Mouse (Mus musculus) right cerebral cortex, adult 18-20 months (tissue): Measurements from ENCODE around the gene Abcb11.

ENCODE experiments used
- DNase-seq: peaks from one replicate; pipeline ENCODE4 v3.0.0; 2022; ENCODE audit warnings: mixed read lengths

The Abcb11 gene

GRCm38 (mm10) chr2:69248221-69248755 is 94.1 kb downstream of the Abcb11 start:
- DNase-seq: no peak

GRCm38 (mm10) chr2:69247081-69247480 is 95.3 kb downstream of the Abcb11 start:
- DNase-seq: no peak

GRCm38 (mm10) chr2:69244924-69245323 is 97.5 kb downstream of the Abcb11 start:
- no peak for DNase-seq

GRCm38 (mm10) chr2:69239315-69239714 is 103.1 kb downstream of the Abcb11 start:
- DNase-seq: no peak

- DNase-seq: no peak
These were observed 107.3 kb downstream of the Abcb11 start for GRCm38 (mm10) chr2:69234976-69235678.

DNA sequence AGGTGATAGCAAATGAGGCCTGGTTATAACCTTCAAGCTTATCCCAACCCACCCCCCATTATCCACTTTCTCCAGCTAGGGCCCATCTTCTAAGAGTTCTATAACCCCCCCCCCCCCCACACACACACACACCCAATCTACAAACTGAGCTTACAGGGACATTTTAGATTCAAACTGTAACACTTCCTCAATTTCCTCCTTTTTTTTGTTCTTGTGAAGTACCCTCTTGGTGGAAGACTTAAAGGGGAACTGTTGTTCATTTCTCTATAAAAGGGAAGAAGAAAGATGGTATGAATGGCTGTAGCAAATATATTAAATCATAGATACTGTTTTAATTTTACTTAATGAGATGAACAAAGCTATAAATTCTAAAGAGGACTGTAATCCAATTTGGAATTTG is 110.3 kb downstream of the Abcb11 start:
- no peak for DNase-seq

GRCm38 (mm10) chr2:69230137-69230536 is 112.3 kb downstream of the Abcb11 start:
- no peak for DNase-seq

DNA sequence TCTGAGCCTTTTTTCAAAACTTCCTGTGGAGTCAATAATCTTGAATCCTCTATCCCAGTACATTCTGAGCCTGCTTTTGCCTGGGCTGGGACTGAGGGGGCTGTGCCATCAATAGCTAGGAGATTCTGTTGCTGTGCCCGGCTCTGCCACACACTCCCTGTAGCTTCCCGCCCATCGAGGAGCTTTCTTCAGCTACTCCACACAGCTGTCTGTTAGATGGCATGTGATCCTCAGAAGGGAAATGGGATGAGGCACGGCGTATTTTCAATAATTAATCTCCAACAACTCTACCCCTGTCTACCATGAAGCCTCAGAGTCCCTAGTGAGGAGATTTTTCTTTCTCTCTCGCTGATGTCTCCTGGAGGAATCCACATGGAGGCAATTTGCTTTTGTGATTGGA is 113.8 kb downstream of the Abcb11 start:
- no peak for DNase-seq

DNA sequence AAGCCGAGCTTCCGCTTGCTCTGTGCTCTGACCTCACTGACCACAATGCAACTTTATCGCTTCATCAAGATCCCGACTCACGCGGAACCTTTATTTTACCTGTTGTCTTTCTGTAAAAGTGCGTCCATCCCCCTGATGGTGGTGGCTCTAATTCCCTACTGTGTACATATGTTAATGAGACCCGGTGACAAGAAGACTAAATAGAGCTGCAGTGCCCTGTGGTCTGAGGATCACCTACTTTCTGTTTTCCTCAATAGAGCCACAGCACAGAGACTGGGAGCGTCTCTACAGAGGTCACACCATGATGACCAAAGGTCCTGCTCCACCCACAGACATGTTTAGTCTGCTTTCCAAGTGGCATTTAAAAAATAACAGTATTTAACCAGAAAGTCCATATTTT is 115.5 kb downstream of the Abcb11 start:
- DNase-seq: no peak

DNA sequence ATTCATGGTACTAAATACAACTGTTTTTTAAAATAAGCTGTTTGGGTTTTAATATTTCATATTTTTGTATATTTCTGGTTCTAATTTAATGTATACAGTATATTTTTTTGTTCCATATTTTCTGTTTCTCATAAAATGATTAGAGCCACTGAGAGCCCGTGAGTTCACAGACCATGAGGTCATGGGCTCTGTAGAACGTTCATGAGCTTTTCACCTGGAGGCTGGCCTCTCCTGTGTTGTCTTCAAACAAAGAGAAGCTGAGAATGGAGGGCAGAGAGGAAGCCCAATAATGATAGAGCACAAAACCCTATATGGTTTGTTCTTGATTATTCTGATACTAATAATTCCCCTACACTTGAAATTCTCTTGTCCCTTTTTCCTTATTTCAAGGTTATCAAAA is 117.7 kb downstream of the Abcb11 start:
- DNase-seq: no peak

GRCm38 (mm10) chr2:69222815-69223214 is 119.6 kb downstream of the Abcb11 start:
- DNase-seq: no peak

DNA sequence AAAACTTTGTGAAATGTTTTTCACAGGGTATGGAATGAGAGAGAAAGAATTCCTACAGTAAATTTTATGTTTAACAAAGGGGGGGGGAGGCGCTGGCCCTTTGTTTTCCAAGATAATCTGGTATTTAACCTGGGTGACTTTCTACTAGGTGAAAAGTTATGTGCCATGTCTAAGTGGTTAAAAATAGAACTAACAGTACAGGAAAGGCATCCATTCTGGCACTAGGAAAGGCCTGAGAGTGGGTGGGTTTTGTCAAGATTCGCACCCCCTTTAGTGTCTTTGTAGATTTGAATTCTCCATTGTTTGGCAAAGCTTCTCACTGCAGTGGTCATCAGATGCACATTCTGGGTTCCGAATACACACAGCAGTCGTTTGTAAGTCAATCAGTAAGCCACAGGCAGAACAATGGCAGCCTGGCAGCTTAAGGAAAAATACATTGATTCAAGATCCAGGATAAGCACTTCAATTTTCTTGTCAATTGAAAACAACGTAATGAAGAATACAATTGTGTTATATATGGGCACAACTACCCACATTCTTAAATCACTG is 120.5 kb downstream of the Abcb11 start:
- DNase-seq: no peak

DNA sequence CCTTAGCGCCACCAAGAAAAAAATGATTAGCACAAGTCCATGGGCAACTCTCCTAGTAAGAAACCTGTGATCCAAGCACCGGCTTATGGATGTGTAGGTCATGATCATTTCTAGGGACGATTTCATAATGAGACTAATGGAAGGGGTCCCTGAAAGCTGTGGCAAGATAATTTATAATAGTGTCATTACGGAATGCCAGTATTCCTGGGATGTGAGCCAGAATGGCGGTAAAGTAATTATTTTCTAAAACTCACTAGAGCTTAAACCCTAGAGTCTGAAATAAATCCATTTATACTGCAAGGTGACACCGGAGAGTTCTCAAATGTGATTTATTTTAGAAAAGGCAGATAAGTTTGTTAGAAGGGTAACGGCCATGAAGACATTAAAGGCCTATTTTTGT is 127.2 kb downstream of the Abcb11 start:
- DNase-seq: no peak

- DNase-seq: no peak
These were observed 129.8 kb downstream of the Abcb11 start for GRCm38 (mm10) chr2:69212652-69213051.

- no peak for DNase-seq
These were observed 131.6 kb downstream of the Abcb11 start, which contains the start of gene G6pc2 for GRCm38 (mm10) chr2:69210773-69211172. Gene G6pc2, plus strand, starts transcription at chr2:69211073.

DNA sequence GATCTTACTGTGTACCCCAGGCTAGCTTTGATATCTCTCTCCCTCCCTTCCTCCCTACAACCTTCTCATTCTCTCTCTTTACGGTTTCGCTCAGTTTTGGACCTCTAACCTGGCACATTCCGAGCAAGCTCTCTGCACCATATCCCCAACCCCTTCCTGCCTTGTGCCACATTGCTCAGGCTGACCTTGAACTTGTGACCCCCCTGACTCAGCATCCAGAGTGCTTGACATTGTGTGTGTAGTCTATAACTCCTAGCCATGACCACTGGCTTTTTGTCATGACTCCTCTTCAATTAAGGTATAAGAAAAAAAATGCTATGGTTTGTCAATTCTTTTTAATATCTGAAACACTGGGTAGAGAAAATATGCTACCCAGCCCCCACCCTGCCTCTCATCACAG is 132.7 kb downstream of the Abcb11 start:
- no peak for DNase-seq

- no peak for DNase-seq
These were observed 135.9 kb downstream of the Abcb11 start for GRCm38 (mm10) chr2:69206523-69206922.

DNA sequence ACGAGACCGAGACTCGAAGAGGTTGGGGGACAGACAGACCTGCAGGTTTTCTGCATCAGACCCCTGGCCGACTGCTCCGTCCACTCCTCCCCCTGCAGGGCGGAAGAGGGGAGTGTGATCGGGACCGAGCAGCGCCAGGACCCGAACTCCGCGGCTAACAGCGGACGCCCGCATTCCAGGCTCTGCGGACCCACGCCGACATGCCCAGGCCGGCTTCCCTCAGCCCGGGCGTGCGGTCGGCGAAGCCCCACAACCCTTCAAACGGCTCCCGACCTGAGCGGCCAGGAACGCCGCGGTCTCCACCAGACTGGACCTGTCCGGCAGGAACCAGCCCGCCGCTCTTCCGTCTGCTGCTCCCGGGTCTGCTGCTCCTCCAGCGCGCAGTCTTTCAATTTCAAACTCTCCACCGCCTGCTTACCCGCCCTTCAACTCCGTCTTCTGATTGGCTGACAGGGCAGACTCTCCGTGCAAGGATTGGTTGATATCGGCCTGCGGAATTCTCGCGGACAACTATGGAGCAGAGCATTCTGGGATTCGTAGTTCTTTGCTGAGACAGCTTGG is 136.5 kb downstream of the Abcb11 start, which contains the start of gene Spc25:
Gene Spc25, minus strand, starts transcription at position 404 of the 561 bp plus-strand sequence.
- DNase-seq: peak; percentile 93

GRCm38 (mm10) chr2:69205185-69205584 is 137.2 kb downstream of the Abcb11 start:
- DNase-seq: no peak

DNA sequence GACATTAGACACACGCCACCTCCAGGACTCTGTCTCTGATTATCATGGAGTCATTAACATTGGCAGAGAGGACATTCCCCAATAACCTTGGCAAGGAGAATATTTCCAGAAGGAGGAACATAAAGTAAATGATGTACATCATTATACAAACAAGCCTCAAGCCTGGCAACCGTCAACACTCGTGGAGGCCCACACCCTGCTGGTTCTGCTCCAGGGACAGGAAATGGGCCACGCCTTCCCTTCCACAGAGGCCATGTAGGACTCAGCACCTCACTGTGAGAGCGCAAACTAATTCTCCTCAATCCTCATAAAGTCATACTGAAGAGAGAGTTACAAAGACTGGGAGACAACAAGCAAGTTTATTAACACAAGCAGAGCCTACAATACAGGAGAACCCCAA is 148.9 kb downstream of the Abcb11 start:
- no peak for DNase-seq

DNA sequence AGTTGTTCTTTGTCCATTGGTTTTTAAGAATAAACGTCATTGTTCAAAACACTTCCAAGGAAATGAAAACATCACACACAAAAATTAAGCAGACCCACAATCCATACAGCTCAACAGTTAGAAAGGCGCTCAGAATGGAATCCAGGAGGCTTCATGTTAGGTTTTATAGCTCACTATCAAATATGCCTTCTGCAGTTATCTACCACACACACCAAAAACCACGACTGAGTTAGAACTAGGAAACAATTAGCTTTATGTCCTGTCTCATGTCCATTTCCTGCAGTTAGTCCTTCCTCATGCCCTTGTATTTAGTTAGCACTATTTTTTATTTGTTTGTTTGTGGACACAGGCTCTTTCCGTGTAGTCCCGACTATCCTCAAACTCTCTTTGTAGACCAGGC is 151.4 kb downstream of the Abcb11 start:
- DNase-seq: no peak

DNA sequence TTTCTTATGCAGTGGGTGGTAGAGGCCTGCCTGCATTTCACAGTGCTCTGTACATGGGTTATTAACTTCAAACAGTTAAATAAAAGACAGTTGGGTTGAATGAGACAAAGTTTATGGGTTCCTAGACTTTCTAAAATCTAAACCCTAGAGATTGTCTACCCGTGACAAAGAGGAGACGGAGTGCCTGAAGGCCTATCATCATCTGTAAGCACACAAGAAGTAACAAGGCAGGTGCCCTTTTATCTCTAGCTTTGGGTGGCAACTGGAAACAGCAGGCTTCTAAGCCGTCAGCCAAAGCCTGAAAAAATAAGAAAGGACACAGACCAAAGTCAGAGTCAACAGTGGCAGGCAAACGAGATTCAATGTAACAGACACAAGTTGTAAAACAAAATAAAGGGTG is 153.2 kb downstream of the Abcb11 start:
- no peak for DNase-seq

GRCm38 (mm10) chr2:69188732-69189131 is 153.7 kb downstream of the Abcb11 start:
- peak; percentile 62 for DNase-seq
